In the genomic region with DNA sequence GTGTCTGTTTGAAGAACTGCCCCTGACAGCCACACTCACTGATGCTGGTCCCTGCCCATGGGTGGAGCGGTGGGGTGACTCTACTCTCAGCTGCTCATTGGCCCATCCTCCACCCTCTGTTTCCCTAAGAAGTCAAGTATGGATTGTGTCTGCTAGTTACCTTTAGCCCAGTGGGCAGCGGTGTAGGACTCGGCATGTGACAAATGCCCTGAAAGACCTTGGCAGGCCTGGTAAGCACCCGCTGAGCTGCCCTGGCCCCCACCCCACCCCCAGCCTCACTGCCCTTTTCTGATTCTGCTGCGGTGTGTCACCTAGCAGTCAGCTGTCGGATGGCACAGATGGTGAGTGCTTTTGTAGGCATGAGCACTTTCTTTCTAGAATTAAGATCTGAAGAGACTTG, we compare ENCODE assay signal across 11 mouse cellular contexts. TPM values are rescaled to one million over a fixed set of nuclear protein-coding genes. Genes with fewer than 3 reads are reported as not detected.
DNase-seq lines count a peak whose midpoint lies in the region; ATAC-seq and TF ChIP-seq lines count a peak whose summit lies in the region.
"Had no signal": no experiment of that assay in that cellular context is flagged by ENCODE, and none has a peak within 500 bp of the region (broad histone marks: within the 10 kb centered on the region; RNA-seq: fewer than 3 reads in every experiment).

No protein-coding gene starts in this region.

- intact Hi-C loops in heart, adult 2 months (cut with DNase I), result no loop called here

- WGBS in heart, adult 2 months, result 57% methylated on average over 6 of the region's 6 CpGs
- WGBS in heart, embryonic 10.5 days, result 69% methylated on average over 6 of the region's 6 CpGs
- WGBS in liver, embryonic 14.5 days (ENCODE audit: insufficient replicate concordance), result 75% methylated on average over 6 of the region's 6 CpGs
- 93% methylated on average over 6 of the region's 6 CpGs for WGBS in thymus, adult 2 months
- 85% methylated on average over 6 of the region's 6 CpGs for WGBS in forebrain, embryonic 14.5 days

- peak overlapping the region; percentile 55 for H3K4me3 ChIP-seq in heart, adult 2 months
- no peak overlapping the region for H3K4me3 ChIP-seq in heart, embryonic 10.5 days
- peak overlapping the region; percentile 41 for H3K4me3 ChIP-seq in brown adipose tissue, adult 24 weeks (ENCODE audit: insufficient read depth, low read depth, low read length)
- peak overlapping the region; percentile 16 to 25; a peak in 3 of 4 replicates for H3K4me3 ChIP-seq in liver, embryonic 14.5 days (ENCODE audit: insufficient read depth in 1 of 2, low read depth in 2 of 2, low read length in 2 of 2)
- H3K4me3 ChIP-seq in thymus, adult 2 months (ENCODE audit: control insufficient read depth, insufficient read depth, low read length), result no peak overlapping the region
- no peak overlapping the region for H3K4me3 ChIP-seq in forebrain, embryonic 14.5 days (ENCODE audit: low read depth, low read length)

- TF ChIP-seq EP300 in heart, adult 2 months (IDR thresholded peaks at IDR 0.05; ENCODE audit: insufficient read depth, low read depth, low read length), result peak; percentile 96
- no peak for TF ChIP-seq EP300 in liver, embryonic 14.5 days (IDR thresholded peaks at IDR 0.05; ENCODE audit: low read depth)

- H3K79me2 ChIP-seq in heart, adult 2 months (replicated peaks; ENCODE audit: control insufficient read depth, insufficient read depth, low read length), result peaks cover 1% of the 10 kb centered on the region

- no peaks in the 10 kb centered on the region for H3K27me3 ChIP-seq in heart, adult 2 months (ENCODE audit: control insufficient read depth, insufficient read depth, low read length)
- no peaks in the 10 kb centered on the region for H3K27me3 ChIP-seq in heart, embryonic 10.5 days (ENCODE audit: insufficient read depth, poor library complexity, severe bottlenecking)
- H3K27me3 ChIP-seq in liver, embryonic 14.5 days (ENCODE audit: control insufficient read depth, insufficient read depth, low read length), result no peaks in the 10 kb centered on the region
- no peaks in the 10 kb centered on the region for H3K27me3 ChIP-seq in thymus, adult 2 months (ENCODE audit: control insufficient read depth, insufficient read depth, low read length)
- no peaks in the 10 kb centered on the region for H3K27me3 ChIP-seq in forebrain, embryonic 14.5 days (replicated peaks; ENCODE audit: control insufficient read depth, insufficient read depth, low read length)
- H3K27me3 ChIP-seq: CH12.LX had no signal

- peak; percentile 84 for TF ChIP-seq POLR2A in heart, adult 2 months (IDR thresholded peaks at IDR 0.05; ENCODE audit: insufficient read depth, low read depth, low read length)
- TF ChIP-seq POLR2A in thymus, adult 2 months (IDR thresholded peaks at IDR 0.05; ENCODE audit: control insufficient read depth, extremely low read depth, insufficient read depth, low read length, poor library complexity), result no peak

- no peaks in the 10 kb centered on the region for H3K9me3 ChIP-seq in heart, embryonic 10.5 days
- H3K9me3 ChIP-seq in liver, embryonic 14.5 days (ENCODE audit: control insufficient read depth, low read length), result no peaks in the 10 kb centered on the region
- no peaks in the 10 kb centered on the region for H3K9me3 ChIP-seq in forebrain, embryonic 14.5 days (replicated peaks; ENCODE audit: control insufficient read depth, low read length)

- H3K36me3 ChIP-seq in heart, adult 2 months (ENCODE audit: control insufficient read depth, insufficient read depth, low read length), result peaks cover 5% of the 10 kb centered on the region
- no peaks in the 10 kb centered on the region; the same call in 1 of the 2 replicates for H3K36me3 ChIP-seq in heart, embryonic 10.5 days
- peaks cover 8% of the 10 kb centered on the region; the same call in 1 of the 2 replicates for H3K36me3 ChIP-seq in liver, embryonic 14.5 days (replicated peaks; ENCODE audit: control insufficient read depth, insufficient read depth, low read depth)
- H3K36me3 ChIP-seq in thymus, adult 2 months (ENCODE audit: control insufficient read depth, insufficient read depth, low read length), result no peaks in the 10 kb centered on the region
- no peaks in the 10 kb centered on the region for H3K36me3 ChIP-seq in forebrain, embryonic 14.5 days (ENCODE audit: control insufficient read depth, insufficient read depth, low read length)

- peak overlapping the region; percentile 47 for H3K4me2 ChIP-seq in liver, embryonic 14.5 days (ENCODE audit: low read depth)
- no peak overlapping the region for H3K4me2 ChIP-seq in forebrain, embryonic 14.5 days (ENCODE audit: low read length)

- H3K27ac ChIP-seq in heart, adult 2 months, result peak overlapping the region; percentile 78
- H3K27ac ChIP-seq in heart, embryonic 10.5 days, result no peak overlapping the region
- peak overlapping the region; percentile 67 for H3K27ac ChIP-seq in brown adipose tissue, adult 24 weeks (replicated peaks; ENCODE audit: low read depth, low read length)
- no peak overlapping the region; the same call in 1 of the 2 replicates for H3K27ac ChIP-seq in liver, embryonic 14.5 days
- H3K27ac ChIP-seq in thymus, adult 2 months (ENCODE audit: control insufficient read depth, insufficient read depth, low read length), result no peak overlapping the region
- no peak overlapping the region for H3K27ac ChIP-seq in forebrain, embryonic 14.5 days (ENCODE audit: low read depth, low read length)

- TF ChIP-seq CTCF in heart, adult 2 months (IDR thresholded peaks at IDR 0.05), result no peak
- no peak for TF ChIP-seq CTCF in liver, embryonic 14.5 days (IDR thresholded peaks at IDR 0.05; ENCODE audit: low read depth)
- TF ChIP-seq CTCF in thymus, adult 2 months (IDR thresholded peaks at IDR 0.05; ENCODE audit: borderline replicate concordance, control insufficient read depth, extremely low read depth, insufficient read depth, low read length, poor library complexity), result no peak

- DNase-seq in heart, adult 2 months, result peak; percentile 54 to 81
- DNase-seq in heart, embryonic 10.5 days (ENCODE audit: low spot score), result no peak
- DNase-seq in heart, postnatal 4 days, result peak; percentile 79
- DNase-seq in liver, embryonic 14.5 days (ENCODE audit: low read depth in 3 of 3, low spot score in 3 of 3), result no peak
- no peak for DNase-seq in thymus, adult 2 months
- DNase-seq in frontal cortex, postnatal 36 days (ENCODE audit: low spot score in 2 of 2), result no peak
- DNase-seq in forebrain, embryonic 14.5 days (ENCODE audit: low spot score), result no peak
- DNase-seq: layer of hippocampus, adult 9-11 months; thymus, postnatal 36 days had no signal

- H3K9ac ChIP-seq in heart, adult 2 months (ENCODE audit: low read depth, low read length), result peak overlapping the region; percentile 66
- H3K9ac ChIP-seq in liver, embryonic 14.5 days (replicated peaks), result peak overlapping the region; percentile 18
- H3K9ac ChIP-seq in forebrain, embryonic 14.5 days (ENCODE audit: low read length), result no peak overlapping the region

- peak; percentile 66 for ATAC-seq in liver, embryonic 14.5 days (ENCODE audit: insufficient read depth)
- no peak for ATAC-seq in forebrain, embryonic 14.5 days

- H3K4me1 ChIP-seq in heart, adult 2 months (ENCODE audit: control insufficient read depth, insufficient read depth, low read length), result peaks cover 11% of the 10 kb centered on the region
- H3K4me1 ChIP-seq in heart, embryonic 10.5 days, result peaks cover 19% of the 10 kb centered on the region
- peaks cover 11% of the 10 kb centered on the region for H3K4me1 ChIP-seq in brown adipose tissue, adult 24 weeks (ENCODE audit: control insufficient read depth, insufficient read depth, insufficient read length, low read length)
- H3K4me1 ChIP-seq in liver, embryonic 14.5 days (replicated peaks; ENCODE audit: control insufficient read depth in 2 of 2, insufficient read depth in 2 of 2, low read length in 1 of 2), result peaks cover 13 to 32% of the 10 kb centered on the region in 2 experiments
- H3K4me1 ChIP-seq in thymus, adult 2 months (replicated peaks; ENCODE audit: control insufficient read depth, insufficient read depth, low read length), result no peaks in the 10 kb centered on the region
- peaks cover 6% of the 10 kb centered on the region; the same call in 1 of the 2 replicates for H3K4me1 ChIP-seq in forebrain, embryonic 14.5 days (ENCODE audit: control insufficient read depth, insufficient read depth, low read length)

RNA-seq across cellular contexts. Expression of gene Acsl1, which starts 20.0 kb away (rescaled TPM):
- 100 to 1,000 TPM; 774 to 911 TPM for total RNA-seq in heart, adult 2 months (2021)
- 330 and 577 TPM in 2 replicates for polyA plus RNA-seq in heart, adult 2 months (2012; rRNA removed)
- polyA plus RNA-seq in heart, embryonic 10.5 days (2016; fragmentation: Nextera tagmentation; extraction: Ambion mirVana), result 21.2 and 25.9 TPM in 2 replicates
- polyA plus RNA-seq in brown adipose tissue, adult 24 weeks (2012; ENCODE audit: insufficient read depth, insufficient read length, missing spikeins), result 734 and 1,073 TPM in 2 replicates
- total RNA-seq in heart, postnatal 4 days (2021), result 100 to 1,000 TPM; 639 to 652 TPM
- 27.5 and 39.4 TPM in 2 replicates for polyA plus RNA-seq in liver, embryonic 14.5 days (2012; rRNA removed)
- polyA plus RNA-seq in liver, embryonic 14.5 days (2014; fragmentation: Nextera tagmentation; extraction: Ambion mirVana), result 64.2 and 73.7 TPM in 2 replicates
- polyA plus RNA-seq in thymus, adult 2 months (2012; rRNA removed), result 31.2 TPM in 2 replicates
- 8.8 and 10.0 TPM in 2 replicates for polyA plus RNA-seq in forebrain, embryonic 14.5 days (2014; fragmentation: Nextera tagmentation; extraction: Ambion mirVana)

Comparison
In these comparisons a context has a peak if more than half of its experiments do, and no peak if none do; other contexts are left out.
1. DNase-seq: peak in heart, adult 2 months (2 of 2) and heart, postnatal 4 days (single experiment); none in heart, embryonic 10.5 days (single experiment), liver, embryonic 14.5 days (0 of 3), thymus, adult 2 months (single experiment), frontal cortex, postnatal 36 days (0 of 2) and forebrain, embryonic 14.5 days (single experiment).
2. H3K27ac ChIP-seq: peak in heart, adult 2 months (single experiment) and brown adipose tissue, adult 24 weeks (single experiment); none in heart, embryonic 10.5 days (single experiment), liver, embryonic 14.5 days (single experiment), thymus, adult 2 months (single experiment) and forebrain, embryonic 14.5 days (single experiment).
3. H3K4me3 ChIP-seq: peak in heart, adult 2 months (single experiment), brown adipose tissue, adult 24 weeks (single experiment) and liver, embryonic 14.5 days (2 of 2); none in heart, embryonic 10.5 days (single experiment), thymus, adult 2 months (single experiment) and forebrain, embryonic 14.5 days (single experiment).